Mouse (Mus musculus) gonadal fat pad, adult 2 months (tissue): ENCODE measurements at regions not wholly inside any gene's neighbourhood (a gene's known extent, or its start where the extent isn't known, plus 50 kb on each side); places are given as distances from the start of the nearest gene placed in this dataset.

Experiments
- DNase-seq: peaks from one replicate; pipeline ENCODE4 v3.0.0-alpha.2; 2012; ENCODE audit warnings: low read depth

GRCm38 (mm10) chr14:24731872-24732525, 245.1 kb downstream of the Rps24 start:
- no peak for DNase-seq

- DNase-seq: no peak
Measured at GRCm38 (mm10) chr14:24733326-24733725, 246.4 kb downstream of the Rps24 start.

- DNase-seq: no peak
Measured at GRCm38 (mm10) chr14:24738869-24739268, 251.9 kb downstream of the Rps24 start.

- no peak for DNase-seq
Measured at GRCm38 (mm10) chr14:24744451-24744850, 257.5 kb downstream of the Rps24 start.

- DNase-seq: no peak
Measured at GRCm38 (mm10) chr14:24745730-24746129, 258.8 kb downstream of the Rps24 start.

GRCm38 (mm10) chr14:24747471-24747795, 260.5 kb downstream of the Rps24 start:
- no peak for DNase-seq

- no peak for DNase-seq
Measured at GRCm38 (mm10) chr14:24747796-24748496, 261.0 kb downstream of the Rps24 start.

- no peak for DNase-seq
Measured at GRCm38 (mm10) chr14:24748497-24748862, 261.6 kb downstream of the Rps24 start.

- DNase-seq: no peak
Measured at GRCm38 (mm10) chr14:24749313-24749712, 262.4 kb downstream of the Rps24 start.

GRCm38 (mm10) chr14:24751227-24751626, 264.3 kb downstream of the Rps24 start:
- DNase-seq: no peak

- DNase-seq: no peak
Measured at GRCm38 (mm10) chr14:24754753-24755152, 267.8 kb downstream of the Rps24 start.

GRCm38 (mm10) chr14:24755426-24756117, 268.6 kb downstream of the Rps24 start:
- no peak for DNase-seq

- DNase-seq: no peak
Measured at GRCm38 (mm10) chr14:24757302-24757701, 270.4 kb downstream of the Rps24 start.

- no peak for DNase-seq
Measured at GRCm38 (mm10) chr14:24757843-24758242, 270.9 kb downstream of the Rps24 start.

- DNase-seq: no peak
Measured at GRCm38 (mm10) chr14:24760926-24761325, 274.0 kb downstream of the Rps24 start.

- no peak for DNase-seq
Measured at GRCm38 (mm10) chr14:24762468-24763274, 275.7 kb downstream of the Rps24 start.

GRCm38 (mm10) chr14:24763275-24763812, 276.4 kb downstream of the Rps24 start:
- DNase-seq: no peak

GRCm38 (mm10) chr14:24763845-24764244, 276.9 kb downstream of the Rps24 start:
- DNase-seq: no peak

GRCm38 (mm10) chr14:24766260-24766659, 279.3 kb downstream of the Rps24 start:
- no peak for DNase-seq

- DNase-seq: no peak
Measured at GRCm38 (mm10) chr14:24766690-24767089, 279.8 kb downstream of the Rps24 start.

- DNase-seq: no peak
Measured at GRCm38 (mm10) chr14:24767316-24767715, 280.4 kb downstream of the Rps24 start.

GRCm38 (mm10) chr14:24767964-24768363, 281.0 kb downstream of the Rps24 start:
- no peak for DNase-seq
